Mouse (Mus musculus): ENCODE measurements around the gene Kdm8.

Kdm8 gene

GRCm38 (mm10) chr7:125503374-125504092 lies 59.1 kb downstream of the Kdm8 start:
- DNase-seq, result no peak

GRCm38 (mm10) chr7:125504618-125505017 lies 60.1 kb downstream of the Kdm8 start:
- DNase-seq, result no peak

- DNase-seq, result no peak
Observed at GRCm38 (mm10) chr7:125505568-125505967, 61.1 kb downstream of the Kdm8 start.

DNA sequence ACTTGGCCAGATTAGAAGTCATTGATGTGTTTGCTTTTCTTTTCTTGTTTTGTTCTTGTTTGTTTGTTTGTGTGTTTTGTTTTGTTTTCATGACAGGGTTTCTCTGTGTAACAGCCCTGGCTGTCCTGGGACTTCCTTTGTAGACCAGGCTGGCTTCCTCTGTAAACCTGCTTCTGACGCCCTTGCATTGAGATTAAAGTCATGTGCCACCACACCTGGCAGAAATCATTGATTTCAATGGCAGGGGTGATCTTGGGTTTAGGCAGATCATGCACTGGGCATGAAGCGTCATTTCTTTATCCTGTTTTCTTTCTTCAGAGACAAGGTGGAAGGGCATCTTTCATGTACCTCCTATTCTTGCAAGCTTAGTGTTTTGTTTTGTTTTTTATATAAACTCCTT lies 62.8 kb downstream of the Kdm8 start:
- no peak for DNase-seq

GRCm38 (mm10) chr7:125511432-125511831 lies 67.0 kb downstream of the Kdm8 start:
- no peak for DNase-seq

- peak in 1 of 2 experiments; percentile 39 for DNase-seq
Observed at GRCm38 (mm10) chr7:125511852-125512251, 67.4 kb downstream of the Kdm8 start.
